Mouse (Mus musculus): ENCODE data around the gene Adh6a. TPM values are rescaled to one million over a fixed set of nuclear protein-coding genes. Genes with fewer than 3 reads are reported as not detected.
"Not testable (repeated sequence)": the region's sequence is repeated elsewhere in the genome, so short reads cannot be mapped to it uniquely, and the experiment has no call there.

Adh6a gene
- total and polyA plus RNA-seq, 2 experiments, result not detected

GRCm38 (mm10) chr3:138369546-138369945 lies 56.5 kb downstream of the Adh6a start:
- Histone ChIP-seq H3K27me3 (ENCODE audit: control insufficient read depth, insufficient read depth, low read length) (no peaks in the 10 kb centered on the region), H3K4me1 (ENCODE audit: control insufficient read depth, insufficient read depth, low read length) (peaks cover 8% of the 10 kb centered on the region; the same call in 1 of the 2 replicates), H3K9ac (ENCODE audit: low read depth, low read length) (no peak overlapping the region), H3K36me3 (ENCODE audit: control insufficient read depth, insufficient read depth, low read length) (no peaks in the 10 kb centered on the region), H3K27ac (replicated peaks; ENCODE audit: insufficient read depth, low read depth, low read length) (no peak overlapping the region), H3K4me3 (ENCODE audit: insufficient read depth, low read depth, low read length) (no peak overlapping the region), H3K79me2 (ENCODE audit: control insufficient read depth, insufficient read depth, low read length) (no peaks in the 10 kb centered on the region; the same call in 1 of the 2 replicates)
- no peak for TF ChIP-seq CTCF (IDR thresholded peaks at IDR 0.05; ENCODE audit: low read depth, low read length)
- no peak for TF ChIP-seq POLR2A (IDR thresholded peaks at IDR 0.05; ENCODE audit: extremely low read depth, insufficient read depth, low read length)
- DNase-seq (ENCODE audit: extremely low read depth, low read depth, low spot score), result peak; percentile 88
- WGBS, result 12% methylated on average over 1 of the region's 1 CpGs

GRCm38 (mm10) chr3:138370289-138370688 lies 57.2 kb downstream of the Adh6a start:
- H3K79me2 ChIP-seq (ENCODE audit: control insufficient read depth, insufficient read depth, low read length); H3K4me3 ChIP-seq (ENCODE audit: insufficient read depth, low read depth, low read length); H3K36me3 ChIP-seq (ENCODE audit: control insufficient read depth, insufficient read depth, low read length); H3K9ac ChIP-seq (ENCODE audit: low read depth, low read length); H3K4me1 ChIP-seq (ENCODE audit: control insufficient read depth, insufficient read depth, low read length); H3K27ac ChIP-seq (replicated peaks; ENCODE audit: insufficient read depth, low read depth, low read length); H3K27me3 ChIP-seq (ENCODE audit: control insufficient read depth, insufficient read depth, low read length); DNase-seq (ENCODE audit: extremely low read depth, low read depth, low spot score): not testable (repeated sequence)
- 67% methylated on average over 4 of the region's 4 CpGs for WGBS

- peaks cover 17% of the 10 kb centered on the region for H3K4me1 ChIP-seq (ENCODE audit: control insufficient read depth, insufficient read depth, low read length)
- H3K36me3 ChIP-seq (ENCODE audit: control insufficient read depth, insufficient read depth, low read length), result no peaks in the 10 kb centered on the region
- DNase-seq (ENCODE audit: extremely low read depth, low read depth, low spot score), result peak; percentile 96
- peak overlapping the region; percentile 74 for H3K9ac ChIP-seq (ENCODE audit: low read depth, low read length)
- H3K27me3 ChIP-seq (ENCODE audit: control insufficient read depth, insufficient read depth, low read length), result no peaks in the 10 kb centered on the region
- WGBS, result 22% methylated on average over 4 of the region's 4 CpGs
- no peak for TF ChIP-seq CTCF (IDR thresholded peaks at IDR 0.05; ENCODE audit: low read depth, low read length)
- no peak for TF ChIP-seq POLR2A (IDR thresholded peaks at IDR 0.05; ENCODE audit: extremely low read depth, insufficient read depth, low read length)
- peaks cover 5% of the 10 kb centered on the region; the same call in 1 of the 2 replicates for H3K79me2 ChIP-seq (ENCODE audit: control insufficient read depth, insufficient read depth, low read length)
- peak overlapping the region; percentile 57 for H3K4me3 ChIP-seq (ENCODE audit: insufficient read depth, low read depth, low read length)
- H3K27ac ChIP-seq (replicated peaks; ENCODE audit: insufficient read depth, low read depth, low read length), result peak overlapping the region; percentile 95
Observed at GRCm38 (mm10) chr3:138373920-138374319, 60.8 kb downstream of the Adh6a start.

GRCm38 (mm10) chr3:138375148-138375547 lies 62.1 kb downstream of the Adh6a start:
- DNase-seq (ENCODE audit: extremely low read depth, low read depth, low spot score), result peak; percentile 95
- Histone ChIP-seq H3K79me2 (ENCODE audit: control insufficient read depth, insufficient read depth, low read length) (peaks cover 5% of the 10 kb centered on the region; the same call in 1 of the 2 replicates), H3K9ac (ENCODE audit: low read depth, low read length) (no peak overlapping the region), H3K27ac (replicated peaks; ENCODE audit: insufficient read depth, low read depth, low read length) (peak overlapping the region; percentile 25; the same call in 1 of the 2 replicates), H3K36me3 (ENCODE audit: control insufficient read depth, insufficient read depth, low read length) (no peaks in the 10 kb centered on the region), H3K27me3 (ENCODE audit: control insufficient read depth, insufficient read depth, low read length) (no peaks in the 10 kb centered on the region), H3K4me3 (ENCODE audit: insufficient read depth, low read depth, low read length) (peak overlapping the region; percentile 3; the same call in 1 of the 2 replicates), H3K4me1 (ENCODE audit: control insufficient read depth, insufficient read depth, low read length) (peaks cover 15% of the 10 kb centered on the region)
- TF ChIP-seq POLR2A (IDR thresholded peaks at IDR 0.05; ENCODE audit: extremely low read depth, insufficient read depth, low read length), result no peak
- no peak for TF ChIP-seq CTCF (IDR thresholded peaks at IDR 0.05; ENCODE audit: low read depth, low read length)
- WGBS, result 26% methylated on average over 2 of the region's 2 CpGs

Other genes starting within 250 kb of the Adh6a start
- gene 1110002E22Rik, start 248.2 kb upstream of the Adh6a start, total RNA-seq (2014; rRNA removed), result under 0.01 TPM in 1 of 2 replicates, not detected in the other
- gene 1110002E22Rik, start 248.2 kb upstream of the Adh6a start, polyA plus RNA-seq (2012; rRNA removed), result not detected in 2 replicates
- not detected in 2 replicates for gene Gm5105, start 245.9 kb upstream of the Adh6a start, total RNA-seq (2014; rRNA removed)
- not detected in 2 replicates for gene Gm5105, start 245.9 kb upstream of the Adh6a start, polyA plus RNA-seq (2012; rRNA removed)
- 2.3 and 3.8 TPM in 2 replicates for gene Trmt10a, start 169.8 kb upstream of the Adh6a start, total RNA-seq (2014; rRNA removed)
- 0.95 and 1.0 TPM in 2 replicates for gene Trmt10a, start 169.8 kb upstream of the Adh6a start, polyA plus RNA-seq (2012; rRNA removed)
- 183 and 204 TPM in 2 replicates for gene Mttp, start 168.3 kb upstream of the Adh6a start, total RNA-seq (2014; rRNA removed)
- 51.7 and 56.0 TPM in 2 replicates for gene Mttp, start 168.3 kb upstream of the Adh6a start, polyA plus RNA-seq (2012; rRNA removed)
- gene 4930579F01Rik, start 119.5 kb upstream of the Adh6a start, total RNA-seq (2014; rRNA removed), result not detected in 2 replicates
- not detected in 2 replicates for gene 4930579F01Rik, start 119.5 kb upstream of the Adh6a start, polyA plus RNA-seq (2012; rRNA removed)
- 1.2 and 1.5 TPM in 2 replicates for gene Adh7, start 95.5 kb upstream of the Adh6a start, total RNA-seq (2014; rRNA removed)
- gene Adh7, start 95.5 kb upstream of the Adh6a start, polyA plus RNA-seq (2012; rRNA removed), result 0.40 and 1.7 TPM in 2 replicates
- 2,711 and 3,373 TPM in 2 replicates for gene Adh1, start 52.3 kb upstream of the Adh6a start, total RNA-seq (2014; rRNA removed)
- 3,177 and 3,191 TPM in 2 replicates for gene Adh1, start 52.3 kb upstream of the Adh6a start, polyA plus RNA-seq (2012; rRNA removed)
- 0.07 TPM in 1 of 2 replicates, not detected in the other for gene Adh6b, start 28.5 kb downstream of the Adh6a start, total RNA-seq (2014; rRNA removed)
- 0.06 TPM in 2 replicates for gene Adh6b, start 28.5 kb downstream of the Adh6a start, polyA plus RNA-seq (2012; rRNA removed)
- 198 and 305 TPM in 2 replicates for gene Adh4, start 102.2 kb downstream of the Adh6a start, total RNA-seq (2014; rRNA removed)
- 74.6 and 79.5 TPM in 2 replicates for gene Adh4, start 102.2 kb downstream of the Adh6a start, polyA plus RNA-seq (2012; rRNA removed)
- gene Adh5, start 129.8 kb downstream of the Adh6a start, total RNA-seq (2014; rRNA removed), result 435 and 567 TPM in 2 replicates
- 144 and 156 TPM in 2 replicates for gene Adh5, start 129.8 kb downstream of the Adh6a start, polyA plus RNA-seq (2012; rRNA removed)
- 31.4 and 32.5 TPM in 2 replicates for gene Metap1, start 176.2 kb downstream of the Adh6a start, total RNA-seq (2014; rRNA removed)
- gene Metap1, start 176.2 kb downstream of the Adh6a start, polyA plus RNA-seq (2012; rRNA removed), result 11.7 and 12.5 TPM in 2 replicates
- gene Eif4e, start 212.9 kb downstream of the Adh6a start, total RNA-seq (2014; rRNA removed), result 16.4 and 18.2 TPM in 2 replicates
- 10.1 and 12.8 TPM in 2 replicates for gene Eif4e, start 212.9 kb downstream of the Adh6a start, polyA plus RNA-seq (2012; rRNA removed)